Mouse (Mus musculus) heart, embryonic 12.5 days (tissue): ENCODE data around the gene Hacd3. TPM values are rescaled to one million over a fixed set of nuclear protein-coding genes. Genes with fewer than 3 reads are reported as not detected.
"Not testable (repeated sequence)": the region's sequence is repeated elsewhere in the genome, so short reads cannot be mapped to it uniquely, and the experiment has no call there.

Experiments used
- ATAC-seq: fragments of 200-750 bp; cut with Nextera tagmentation; 2 replicates; pipeline ENCODE4 v1.8.0; 2017; ENCODE audit warnings: moderate TSS enrichment, moderate library complexity; ENCODE audit not compliant: insufficient number of reproducible peaks, low FRiP score
- H3K27ac ChIP-seq: fragments of 300-500 bp; sonication (generic); 2 replicates; pipeline ENCODE4 v1.5.1; 2016; ENCODE audit warnings: mild to moderate bottlenecking, moderate library complexity; ENCODE audit not compliant: poor library complexity, severe bottlenecking
- H3K27me3 ChIP-seq: fragments of 300-500 bp; sonication (generic); replicated peaks from 2 replicates; pipeline ENCODE4 v1.6.1; 2016; ENCODE audit warnings: mild to moderate bottlenecking, moderate library complexity
- H3K36me3 ChIP-seq: fragments of 300-500 bp; sonication (generic); 2 replicates; pipeline ENCODE4 v1.6.1; 2016; ENCODE audit warnings: mild to moderate bottlenecking, moderate library complexity
- H3K4me1 ChIP-seq: fragments of 300-500 bp; sonication (generic); replicated peaks from 2 replicates; pipeline ENCODE4 v1.6.1; 2016; ENCODE audit warnings: mild to moderate bottlenecking
- H3K4me2 ChIP-seq: fragments of 300-500 bp; sonication (generic); 2 replicates; pipeline ENCODE4 v1.6.1; 2016; ENCODE audit warnings: mild to moderate bottlenecking, moderate library complexity
- H3K4me3 ChIP-seq: fragments of 300-500 bp; sonication (generic); 2 replicates; pipeline ENCODE4 v1.5.1; 2016; ENCODE audit warnings: mild to moderate bottlenecking
- H3K9ac ChIP-seq: fragments of 300-500 bp; sonication (generic); 2 replicates; pipeline ENCODE4 v1.6.1; 2016; ENCODE audit warnings: mild to moderate bottlenecking, moderate library complexity
- H3K9me3 ChIP-seq: fragments of 300-500 bp; sonication (generic); replicated peaks from 2 replicates; pipeline ENCODE4 v1.6.1; 2016; ENCODE audit warnings: mild to moderate bottlenecking, moderate library complexity
- WGBS: fragments of 180-500 bp; shearing (Covaris S2); methylation state at CpG from one replicate; pipeline ENCODE4 v1.1.7; 2016; 5-methylcytosine and 5-hydroxymethylcytosine counted together
- polyA plus RNA-seq: library from polyadenylated mRNA; unstranded; fragments of >200 nt; fragmentation: Nextera tagmentation; extraction: Ambion mirVana; gene quantifications from 2 replicates; pipeline ENCODE4 v1.2.1, GENCODE M21; 2016

The Hacd3 gene
- polyA plus RNA-seq, 1 experiment from 2014 or later: 62.8 TPM

- H3K4me3 ChIP-seq, H3K27me3 ChIP-seq, H3K9me3 ChIP-seq, H3K4me2 ChIP-seq, H3K27ac ChIP-seq, ATAC-seq, H3K9ac ChIP-seq, H3K36me3 ChIP-seq: not testable (repeated sequence)
- peaks cover 12% of the 10 kb centered on the region for H3K4me1 ChIP-seq
- 58% methylated on average over 5 of the region's 5 CpGs for WGBS
These were observed 9.9 kb upstream of the Hacd3 start for GRCm38 (mm10) chr9:65031355-65031754.

GRCm38 (mm10) chr9:65028313-65028712, 6.8 kb upstream of the Hacd3 start:
- Histone ChIP-seq H3K4me1 (peaks cover 8% of the 10 kb centered on the region), H3K36me3 (no peaks in the 10 kb centered on the region), H3K4me3 (no peak overlapping the region), H3K9me3 (no peaks in the 10 kb centered on the region), H3K4me2 (no peak overlapping the region), H3K27me3 (no peaks in the 10 kb centered on the region), H3K27ac (no peak overlapping the region), H3K9ac (no peak overlapping the region)
- no peak for ATAC-seq
- 77% methylated on average over 5 of the region's 5 CpGs for whole genome bisulfite sequencing

- no peak overlapping the region for H3K27ac ChIP-seq
- peaks cover 10% of the 10 kb centered on the region for H3K4me1 ChIP-seq
- no peaks in the 10 kb centered on the region for H3K36me3 ChIP-seq
- ATAC-seq: no peak
- no peaks in the 10 kb centered on the region for H3K27me3 ChIP-seq
- no peaks in the 10 kb centered on the region for H3K9me3 ChIP-seq
- 75% methylated on average over 7 of the region's 7 CpGs for WGBS
- H3K4me2 ChIP-seq: no peak overlapping the region
- H3K4me3 ChIP-seq: no peak overlapping the region
- H3K9ac ChIP-seq: no peak overlapping the region
These were observed 5.7 kb upstream of the Hacd3 start for GRCm38 (mm10) chr9:65027241-65027640.

GRCm38 (mm10) chr9:65023447-65023846, 2.0 kb upstream of the Hacd3 start:
- H3K4me1 ChIP-seq: peaks cover 27% of the 10 kb centered on the region
- no peak overlapping the region for H3K4me3 ChIP-seq
- H3K36me3 ChIP-seq: no peaks in the 10 kb centered on the region
- ATAC-seq: no peak
- no peak overlapping the region for H3K27ac ChIP-seq
- H3K27me3 ChIP-seq: no peaks in the 10 kb centered on the region
- 84% methylated on average over 3 of the region's 3 CpGs for whole genome bisulfite sequencing
- H3K9me3 ChIP-seq: no peaks in the 10 kb centered on the region
- H3K9ac ChIP-seq: no peak overlapping the region
- no peak overlapping the region for H3K4me2 ChIP-seq

GRCm38 (mm10) chr9:65022580-65023135, 1.2 kb upstream of the Hacd3 start:
- WGBS: 58% methylated on average over 4 of the region's 4 CpGs
- no peak overlapping the region for H3K4me2 ChIP-seq

GRCm38 (mm10) chr9:65021887-65022579, 540 bp upstream of the Hacd3 start:
- no peaks in the 10 kb centered on the region for H3K27me3 ChIP-seq
- ATAC-seq: no peak
- 21% methylated on average over 9 of the region's 9 CpGs for WGBS

More at GRCm38 (mm10) chr9:65022580-65023135, 1.2 kb upstream of the Hacd3 start:
- Histone ChIP-seq H3K36me3 (no peaks in the 10 kb centered on the region), H3K9me3 (no peaks in the 10 kb centered on the region), H3K4me1 (peaks cover 27% of the 10 kb centered on the region), H3K27me3 (no peaks in the 10 kb centered on the region), H3K4me3 (no peak overlapping the region), H3K9ac (no peak overlapping the region), H3K27ac (no peak overlapping the region)
- no peak for ATAC-seq

GRCm38 (mm10) chr9:65020128-65020527, 1.4 kb downstream of the Hacd3 start:
- Histone ChIP-seq H3K4me3 (no peak overlapping the region), H3K36me3 (no peaks in the 10 kb centered on the region), H3K9ac (no peak overlapping the region), H3K4me2 (peak overlapping the region; percentile 19; the same call in 1 of the 2 replicates), H3K27ac (no peak overlapping the region), H3K27me3 (no peaks in the 10 kb centered on the region), H3K9me3 (no peaks in the 10 kb centered on the region), H3K4me1 (peaks cover 46% of the 10 kb centered on the region)
- ATAC-seq: no peak
- 48% methylated on average over 4 of the region's 4 CpGs for WGBS

More at GRCm38 (mm10) chr9:65021887-65022579, 540 bp upstream of the Hacd3 start:
- Histone ChIP-seq H3K9ac (peak overlapping the region; percentile 93), H3K36me3 (no peaks in the 10 kb centered on the region), H3K9me3 (no peaks in the 10 kb centered on the region), H3K4me3 (peak overlapping the region; percentile 95), H3K4me2 (peak overlapping the region; percentile 89), H3K27ac (peak overlapping the region; percentile 57), H3K4me1 (peaks cover 28% of the 10 kb centered on the region)

- H3K36me3 ChIP-seq: no peaks in the 10 kb centered on the region
- H3K4me1 ChIP-seq: peaks cover 46% of the 10 kb centered on the region
- H3K27me3 ChIP-seq: no peaks in the 10 kb centered on the region
- no peak overlapping the region for H3K9ac ChIP-seq
- no peak overlapping the region for H3K4me3 ChIP-seq
- WGBS: 41% methylated on average over 3 of the region's 3 CpGs
- no peak overlapping the region for H3K27ac ChIP-seq
- no peak for ATAC-seq
- no peaks in the 10 kb centered on the region for H3K9me3 ChIP-seq
- no peak overlapping the region for H3K4me2 ChIP-seq
These were observed 2.3 kb downstream of the Hacd3 start for GRCm38 (mm10) chr9:65019146-65019545.

GRCm38 (mm10) chr9:65018588-65019121, 2.8 kb downstream of the Hacd3 start:
- no peaks in the 10 kb centered on the region for H3K27me3 ChIP-seq
- no peak overlapping the region for H3K27ac ChIP-seq
- H3K4me2 ChIP-seq: no peak overlapping the region
- H3K4me1 ChIP-seq: peaks cover 46% of the 10 kb centered on the region
- WGBS: 72% methylated on average over 3 of the region's 3 CpGs
- no peak for ATAC-seq
- no peak overlapping the region for H3K9ac ChIP-seq
- no peaks in the 10 kb centered on the region for H3K36me3 ChIP-seq
- H3K4me3 ChIP-seq: no peak overlapping the region
- no peaks in the 10 kb centered on the region for H3K9me3 ChIP-seq

GRCm38 (mm10) chr9:65017896-65018295, 3.6 kb downstream of the Hacd3 start:
- 86% methylated on average over 4 of the region's 4 CpGs for WGBS

GRCm38 (mm10) chr9:65016978-65017827, 4.3 kb downstream of the Hacd3 start:
- H3K9ac ChIP-seq: no peak overlapping the region
- H3K9me3 ChIP-seq: no peaks in the 10 kb centered on the region
- peaks cover 39% of the 10 kb centered on the region for H3K4me1 ChIP-seq
- H3K4me2 ChIP-seq: no peak overlapping the region
- ATAC-seq: no peak
- 85% methylated on average over 16 of the region's 16 CpGs for WGBS
- no peaks in the 10 kb centered on the region for H3K27me3 ChIP-seq
- no peak overlapping the region for H3K4me3 ChIP-seq
- no peaks in the 10 kb centered on the region for H3K36me3 ChIP-seq
- no peak overlapping the region for H3K27ac ChIP-seq

More at GRCm38 (mm10) chr9:65017896-65018295, 3.6 kb downstream of the Hacd3 start:
- Histone ChIP-seq H3K9me3 (no peaks in the 10 kb centered on the region), H3K4me3 (no peak overlapping the region), H3K9ac (no peak overlapping the region), H3K36me3 (no peaks in the 10 kb centered on the region), H3K4me2 (no peak overlapping the region), H3K27me3 (no peaks in the 10 kb centered on the region), H3K27ac (no peak overlapping the region), H3K4me1 (peaks cover 46% of the 10 kb centered on the region)
- ATAC-seq: no peak
